Mouse (Mus musculus) kidney, embryonic 15.5 days (tissue): ENCODE measurements around the gene Gpr174. TPM values are rescaled to one million over a fixed set of nuclear protein-coding genes. Genes with fewer than 3 reads are reported as not detected.

Experiments used
- ATAC-seq: fragments of 200-750 bp; cut with Nextera tagmentation; replicated peaks from 2 replicates; pipeline ENCODE4 v1.8.0; 2017; ENCODE audit warnings: moderate TSS enrichment; ENCODE audit not compliant: low FRiP score
- H3K27ac ChIP-seq: fragments of 300-500 bp; sonication (generic); 2 replicates; pipeline ENCODE4 v1.5.1; 2015; ENCODE audit warnings: mild to moderate bottlenecking, inconsistent platforms
- H3K27me3 ChIP-seq: fragments of 300-500 bp; sonication (generic); 2 replicates; pipeline ENCODE4 v1.6.1; 2015; ENCODE audit warnings: inconsistent platforms
- H3K36me3 ChIP-seq: fragments of 300-500 bp; sonication (generic); 2 replicates; pipeline ENCODE4 v1.6.1; 2015; ENCODE audit warnings: inconsistent platforms
- H3K4me1 ChIP-seq: fragments of 300-500 bp; sonication (generic); 2 replicates; pipeline ENCODE4 v1.6.1; 2015; ENCODE audit warnings: inconsistent platforms
- H3K4me2 ChIP-seq: fragments of 300-500 bp; sonication (generic); 2 replicates; pipeline ENCODE4 v1.6.1; 2015; ENCODE audit warnings: moderate library complexity, mild to moderate bottlenecking, inconsistent platforms
- H3K4me3 ChIP-seq: fragments of 300-500 bp; sonication (generic); replicated peaks from 2 replicates; pipeline ENCODE4 v1.5.1; 2015; ENCODE audit warnings: mild to moderate bottlenecking, inconsistent platforms
- H3K9ac ChIP-seq: fragments of 300-500 bp; sonication (generic); 2 replicates; pipeline ENCODE4 v1.6.1; 2015; ENCODE audit warnings: mild to moderate bottlenecking, inconsistent platforms
- H3K9me3 ChIP-seq: fragments of 300-500 bp; sonication (generic); replicated peaks from 2 replicates; pipeline ENCODE4 v1.6.1; 2016; ENCODE audit warnings: inconsistent platforms
- WGBS: fragments of 180-500 bp; shearing (Covaris S2); methylation state at CpG from one replicate; pipeline ENCODE4 v1.1.7; 2015; ENCODE audit warnings: mixed read lengths; 5-methylcytosine and 5-hydroxymethylcytosine counted together
- polyA plus RNA-seq: library from polyadenylated mRNA; unstranded; fragments of >200 nt; fragmentation: Nextera tagmentation; extraction: Ambion mirVana; gene quantifications from 2 replicates; pipeline ENCODE4 v1.2.1, GENCODE M21; 2015

The Gpr174 gene
- polyA plus RNA-seq, 1 experiment from 2014 or later = 0.08 TPM

DNA sequence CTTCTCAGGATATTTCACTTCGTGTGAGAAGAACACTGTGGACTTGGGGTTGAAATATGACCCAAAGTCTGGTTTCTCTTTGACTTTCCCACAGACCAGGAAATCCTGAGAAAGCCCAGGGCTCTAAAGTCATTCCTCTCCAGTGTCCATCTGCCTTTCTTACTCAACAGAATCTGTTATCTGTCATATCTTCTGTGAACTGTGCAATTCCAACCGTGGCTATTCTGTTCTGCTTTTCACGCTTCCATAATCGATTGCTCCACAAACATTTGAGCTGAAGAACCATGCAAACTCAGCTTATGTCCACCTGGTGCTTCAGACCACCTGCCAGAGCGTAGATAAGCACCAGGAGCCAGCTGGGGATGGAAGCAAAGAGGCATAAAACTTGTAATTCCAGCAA lies 56.9 kb downstream of the Gpr174 start:
- H3K4me1 ChIP-seq = no peaks in the 10 kb centered on the region
- no peak overlapping the region for H3K4me2 ChIP-seq
- H3K9me3 ChIP-seq = no peaks in the 10 kb centered on the region
- no peak overlapping the region for H3K27ac ChIP-seq
- H3K9ac ChIP-seq = no peak overlapping the region
- 63% methylated on average over 5 of the region's 5 CpGs for WGBS
- no peaks in the 10 kb centered on the region for H3K36me3 ChIP-seq
- no peak overlapping the region for H3K4me3 ChIP-seq
- no peaks in the 10 kb centered on the region for H3K27me3 ChIP-seq
- no peak for ATAC-seq

DNA sequence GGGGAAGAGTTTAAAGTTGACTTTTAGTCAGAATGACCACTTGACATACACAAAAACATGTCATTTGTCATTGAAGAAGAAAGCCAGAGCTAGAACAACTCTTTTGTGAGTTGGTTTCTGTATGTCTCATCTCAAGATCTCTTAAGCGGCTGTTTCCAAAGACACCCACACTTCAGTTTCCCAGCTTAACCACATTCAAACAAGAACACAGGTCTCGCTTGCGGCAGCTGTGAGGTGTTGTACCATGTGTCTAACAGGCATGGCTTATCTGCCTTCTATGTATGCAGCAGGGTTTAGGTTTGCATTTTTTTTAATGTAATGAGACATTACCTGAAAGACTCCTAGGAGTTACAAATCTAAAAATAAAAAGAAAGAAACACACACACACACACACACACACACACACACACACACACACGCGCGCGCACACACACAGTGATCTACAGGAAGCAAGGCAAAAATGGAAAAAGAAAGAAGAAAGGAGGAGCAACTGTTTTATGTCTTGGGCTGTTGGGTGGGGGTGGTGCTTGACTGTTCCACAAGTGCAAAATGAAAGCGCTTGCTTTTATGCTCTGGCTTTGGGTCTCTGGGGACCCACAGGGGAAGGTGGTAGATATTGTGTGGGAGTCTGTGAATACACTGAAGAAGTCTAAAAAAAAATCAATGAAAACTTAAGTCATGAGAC lies 70.2 kb downstream of the Gpr174 start:
- no peaks in the 10 kb centered on the region for H3K9me3 ChIP-seq
- H3K9ac ChIP-seq = no peak overlapping the region
- H3K36me3 ChIP-seq = no peaks in the 10 kb centered on the region
- no peak overlapping the region for H3K4me3 ChIP-seq
- no peak for ATAC-seq
- H3K27me3 ChIP-seq = no peaks in the 10 kb centered on the region
- H3K27ac ChIP-seq = no peak overlapping the region
- no peaks in the 10 kb centered on the region for H3K4me1 ChIP-seq
- no peak overlapping the region for H3K4me2 ChIP-seq
- WGBS = 86% methylated on average over 8 of the region's 8 CpGs

DNA sequence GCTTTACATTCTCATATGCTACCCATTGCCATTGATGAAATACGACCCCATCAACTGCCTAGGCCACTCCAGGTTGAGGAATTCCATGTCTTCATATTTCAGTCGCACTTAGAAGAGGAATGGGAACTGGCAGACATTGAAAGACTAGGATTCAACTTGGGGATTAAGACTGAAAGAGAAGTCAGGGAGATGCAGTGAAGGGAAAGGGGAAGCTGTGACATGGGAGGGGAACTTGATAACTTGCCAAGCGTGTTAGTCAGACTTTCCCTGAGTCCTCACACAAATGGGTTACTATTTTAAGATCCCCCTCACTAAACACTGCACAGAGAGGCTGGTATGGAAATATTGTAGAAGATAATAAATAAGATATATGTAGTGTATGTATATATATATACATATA lies 74.2 kb downstream of the Gpr174 start:
- WGBS = 78% methylated on average over 3 of the region's 3 CpGs

DNA sequence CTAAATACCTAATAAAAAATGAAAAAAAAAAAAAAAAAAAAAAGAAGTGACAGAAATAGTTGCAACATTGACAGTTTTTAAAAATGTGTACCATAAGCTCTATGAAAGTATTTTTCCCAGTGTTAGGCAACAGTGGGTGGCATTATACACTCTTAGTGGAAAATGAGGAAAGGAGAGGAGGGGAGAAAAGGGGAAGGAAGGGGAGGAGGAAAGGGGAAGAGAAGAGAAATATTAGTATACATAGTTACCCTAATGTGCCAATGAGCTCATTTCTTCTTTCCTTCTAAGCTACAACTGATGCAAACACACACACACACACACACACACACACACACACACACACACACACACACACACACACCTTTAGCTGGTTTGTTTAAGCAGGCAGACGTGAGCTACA lies 80.9 kb downstream of the Gpr174 start:
- Histone ChIP-seq H3K27ac (no peak overlapping the region), H3K9me3 (no peaks in the 10 kb centered on the region), H3K4me3 (no peak overlapping the region), H3K36me3 (no peaks in the 10 kb centered on the region), H3K4me1 (no peaks in the 10 kb centered on the region), H3K4me2 (no peak overlapping the region), H3K9ac (no peak overlapping the region), H3K27me3 (no peaks in the 10 kb centered on the region)
- WGBS = 88% methylated on average over 1 of the region's 1 CpGs
- ATAC-seq = no peak

More for the DNA sequence above, 74.2 kb downstream of the Gpr174 start:
- H3K9ac ChIP-seq = no peak overlapping the region
- H3K27me3 ChIP-seq = no peaks in the 10 kb centered on the region
- no peaks in the 10 kb centered on the region for H3K9me3 ChIP-seq
- H3K4me3 ChIP-seq = no peak overlapping the region
- ATAC-seq = no peak
- no peak overlapping the region for H3K4me2 ChIP-seq
- no peaks in the 10 kb centered on the region for H3K36me3 ChIP-seq
- no peaks in the 10 kb centered on the region for H3K4me1 ChIP-seq
- no peak overlapping the region for H3K27ac ChIP-seq

DNA sequence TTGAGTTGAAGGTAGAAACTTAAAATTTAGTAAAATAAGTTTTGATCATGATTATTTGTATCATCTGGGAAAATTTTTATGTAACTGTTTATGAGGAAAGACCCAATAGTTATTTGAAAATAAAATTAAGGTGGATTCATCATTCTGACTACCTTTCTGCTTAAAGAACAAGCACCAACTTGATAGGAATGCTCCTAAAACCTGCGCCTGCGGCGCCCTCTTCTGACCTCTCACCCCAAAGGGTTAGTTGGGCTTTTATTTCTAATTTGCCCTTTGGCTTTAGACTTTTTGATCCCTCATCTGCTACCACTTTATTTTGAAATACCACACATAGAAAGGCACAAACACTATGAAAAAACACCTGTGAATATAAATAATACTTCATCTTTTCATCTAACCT lies 86.3 kb downstream of the Gpr174 start:
- H3K4me3 ChIP-seq = no peak overlapping the region
- H3K9ac ChIP-seq = no peak overlapping the region
- no peaks in the 10 kb centered on the region for H3K27me3 ChIP-seq
- no peaks in the 10 kb centered on the region for H3K36me3 ChIP-seq
- H3K9me3 ChIP-seq = no peaks in the 10 kb centered on the region
- H3K27ac ChIP-seq = no peak overlapping the region
- no peak overlapping the region for H3K4me2 ChIP-seq
- ATAC-seq = no peak
- WGBS = 55% methylated on average over 3 of the region's 3 CpGs
- no peaks in the 10 kb centered on the region for H3K4me1 ChIP-seq

Other genes with a start within 250 kb of the Gpr174 start
- gene P2ry10, start 167.4 kb upstream of the Gpr174 start, polyA plus RNA-seq = 0.09 TPM in 1 of 2 replicates, not detected in the other
- 0.74 and 0.93 TPM in 2 replicates for gene P2ry10b, start 107.0 kb upstream of the Gpr174 start, polyA plus RNA-seq
- 220 and 234 TPM in 2 replicates for gene Itm2a, start 147.5 kb downstream of the Gpr174 start, polyA plus RNA-seq